8 mouse cellular contexts compared by ENCODE assay signal in the genomic region with DNA sequence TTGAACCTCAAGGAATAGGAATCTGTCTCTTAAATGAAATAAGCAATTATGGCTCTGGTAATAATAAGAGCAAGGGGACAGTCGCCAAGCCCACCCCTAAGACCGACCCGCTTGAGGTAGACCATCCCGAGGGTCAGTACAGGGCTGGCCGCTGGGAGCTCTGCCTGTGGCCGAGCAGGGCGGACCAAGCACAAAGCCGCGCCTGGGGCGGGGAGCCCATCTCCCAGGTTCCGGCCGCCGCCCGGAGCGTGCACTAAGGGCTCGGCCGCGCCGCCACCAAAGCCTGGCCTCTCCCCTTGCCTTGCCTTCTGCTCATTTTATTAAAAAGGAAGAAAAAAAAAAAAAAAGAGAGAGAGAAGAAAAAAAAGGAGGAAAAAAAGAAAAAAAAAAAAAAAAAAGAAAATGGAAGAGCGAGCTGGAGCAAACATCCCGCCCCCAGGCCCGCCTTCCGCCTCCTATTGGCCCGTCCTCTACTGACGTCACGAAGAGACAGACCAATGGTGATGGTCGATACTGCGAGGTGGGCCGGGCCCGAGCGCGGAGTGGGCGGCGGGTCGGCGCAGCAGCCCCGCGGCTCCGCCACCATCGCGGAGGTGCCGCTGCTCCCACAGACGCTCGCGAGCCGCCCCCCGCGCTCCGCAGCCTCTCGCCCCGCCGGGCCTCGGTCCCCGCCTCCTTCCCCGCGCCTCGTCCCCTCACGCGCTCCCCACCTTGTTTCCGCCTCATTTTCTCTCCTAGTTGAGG. TPM values are rescaled to one million over a fixed set of nuclear protein-coding genes. Genes with fewer than 3 reads are reported as not detected.
DNase-seq lines count a peak whose midpoint lies in the region; ATAC-seq and TF ChIP-seq lines count a peak whose summit lies in the region.

A gene (plus strand): TSS at position 629 of the 744 bp plus-strand sequence.

- H3K27ac ChIP-seq in heart, embryonic 11.5 days (ENCODE audit: low read depth, low read length) = peak within 1 kb of the TSS; percentile 96
- peak within 1 kb of the TSS; percentile 98 for H3K27ac ChIP-seq in kidney, embryonic 16.5 days (ENCODE audit: low read length)
- H3K27ac ChIP-seq in liver, adult 2 months (replicated peaks; ENCODE audit: insufficient read depth, low read depth, low read length) = peak within 1 kb of the TSS; percentile 97

- H3K79me2 ChIP-seq in liver, adult 2 months (ENCODE audit: control insufficient read depth, insufficient read depth, low read length) = peaks cover 14% of the 10 kb centered on the region; the same call in 1 of the 2 replicates
- H3K79me2 ChIP-seq in myocyte (ENCODE audit: control insufficient read depth, insufficient read depth) = peaks cover 42% of the 10 kb centered on the region

- H3K4me3 ChIP-seq in heart, embryonic 11.5 days (ENCODE audit: low read depth, low read length) = peak within 1 kb of the TSS; percentile 80
- H3K4me3 ChIP-seq in kidney, embryonic 16.5 days (ENCODE audit: low read length) = peak within 1 kb of the TSS; percentile 98
- H3K4me3 ChIP-seq in liver, adult 2 months (ENCODE audit: insufficient read depth, low read depth, low read length) = peak within 1 kb of the TSS; percentile 99
- peak within 1 kb of the TSS; percentile 91 for H3K4me3 ChIP-seq in myocyte

- H3K4me1 ChIP-seq in heart, embryonic 11.5 days (ENCODE audit: control insufficient read depth, insufficient read depth, low read length) = peaks cover 23% of the 10 kb centered on the region
- H3K4me1 ChIP-seq in kidney, embryonic 16.5 days (ENCODE audit: insufficient read depth, low read length) = peaks cover 24% of the 10 kb centered on the region
- H3K4me1 ChIP-seq in liver, adult 2 months (ENCODE audit: control insufficient read depth, insufficient read depth, low read length) = peaks cover 12% of the 10 kb centered on the region

- no peaks in the 10 kb centered on the region for H3K9me3 ChIP-seq in heart, embryonic 11.5 days (replicated peaks; ENCODE audit: control insufficient read depth, low read length)
- H3K9me3 ChIP-seq in kidney, embryonic 16.5 days (ENCODE audit: low read length) = no peaks in the 10 kb centered on the region

- WGBS in heart, embryonic 11.5 days (ENCODE audit: insufficient replicate concordance) = under 1% methylated on average over 60 of the region's 60 CpGs
- WGBS in kidney, embryonic 16.5 days = under 1% methylated on average over 46 of the region's 60 CpGs
- under 1% methylated on average over 59 of the region's 60 CpGs for WGBS in liver, adult 2 months

- no peaks in the 10 kb centered on the region for H3K27me3 ChIP-seq in heart, embryonic 11.5 days (ENCODE audit: control insufficient read depth, insufficient read depth, low read length)
- H3K27me3 ChIP-seq in kidney, embryonic 16.5 days (ENCODE audit: insufficient read depth, low read length) = no peaks in the 10 kb centered on the region
- H3K27me3 ChIP-seq in liver, adult 2 months (ENCODE audit: control insufficient read depth, insufficient read depth, low read length) = no peaks in the 10 kb centered on the region
- no peaks in the 10 kb centered on the region for H3K27me3 ChIP-seq in myocyte (ENCODE audit: control insufficient read depth, insufficient read depth, insufficient read length)
- H3K27me3 ChIP-seq in splenic B cell, adult 2 months (ENCODE audit: control insufficient read depth, insufficient read depth, low read length, poor library complexity, severe bottlenecking) = no peaks in the 10 kb centered on the region

- TF ChIP-seq POLR2A in liver, adult 2 months (IDR thresholded peaks at IDR 0.05; ENCODE audit: extremely low read depth, insufficient read depth, low read length) = peak; percentile 92
- TF ChIP-seq POLR2A in myocyte (IDR thresholded peaks at IDR 0.05; ENCODE audit: insufficient read length, low read depth) = peak; percentile 97

- peak; percentile 99 for DNase-seq in B cell, adult 2 months
- DNase-seq in brain, adult 2 months (ENCODE audit: low read depth, low spot score) = peak; percentile 99
- DNase-seq in liver, adult 2 months (ENCODE audit: extremely low read depth, low read depth, low spot score) = peak; percentile 79
- peak; percentile 98 for DNase-seq in splenic B cell, adult 2 months (ENCODE audit: low read depth, low spot score)

- H3K4me2 ChIP-seq in heart, embryonic 11.5 days = peak within 1 kb of the TSS; percentile 88
- H3K4me2 ChIP-seq in kidney, embryonic 16.5 days (replicated peaks; ENCODE audit: low read depth, low read length) = peak within 1 kb of the TSS; percentile 67
- peak within 1 kb of the TSS; percentile 84 for H3K4me2 ChIP-seq in myocyte (ENCODE audit: low read depth)

- TF ChIP-seq CTCF in liver, adult 2 months (IDR thresholded peaks at IDR 0.05; ENCODE audit: low read depth, low read length) = peak; percentile 41; the same call in 1 of the 2 replicates

- H3K9ac ChIP-seq in heart, embryonic 11.5 days (ENCODE audit: low read depth, low read length) = peak within 1 kb of the TSS; percentile 90
- H3K9ac ChIP-seq in kidney, embryonic 16.5 days (replicated peaks; ENCODE audit: low read length) = peak within 1 kb of the TSS; percentile 99
- peak within 1 kb of the TSS; percentile 96 for H3K9ac ChIP-seq in liver, adult 2 months (ENCODE audit: low read depth, low read length)

- peak; percentile 99 for ATAC-seq in erythroblast, adult 5-6 weeks (replicated peaks; ENCODE audit: low FRiP score, poor library complexity, severe bottlenecking)
- ATAC-seq in heart, embryonic 11.5 days (replicated peaks; ENCODE audit: insufficient number of reproducible peaks, low FRiP score, low TSS enrichment) = peak; percentile 99
- peak; percentile 98 for ATAC-seq in kidney, embryonic 16.5 days (ENCODE audit: low FRiP score, low TSS enrichment)

- H3ac ChIP-seq in myocyte (ENCODE audit: control insufficient read depth, insufficient read length) = peak within 1 kb of the TSS; percentile 25

- H3K36me3 ChIP-seq in heart, embryonic 11.5 days (ENCODE audit: control insufficient read depth, insufficient read depth, low read length) = no peaks in the 10 kb centered on the region
- H3K36me3 ChIP-seq in kidney, embryonic 16.5 days (ENCODE audit: insufficient read depth, low read length) = no peaks in the 10 kb centered on the region
- no peaks in the 10 kb centered on the region for H3K36me3 ChIP-seq in liver, adult 2 months (ENCODE audit: control insufficient read depth, insufficient read depth, low read length)
- no peaks in the 10 kb centered on the region for H3K36me3 ChIP-seq in myocyte (ENCODE audit: control insufficient read depth, insufficient read depth)
- no peaks in the 10 kb centered on the region for H3K36me3 ChIP-seq in splenic B cell, adult 2 months (ENCODE audit: control insufficient read depth, insufficient read depth, low read length, poor library complexity, severe bottlenecking)

TF ChIP-seq in myocyte, 11 proteins besides CTCF, POLR2A, EP300 and RAD21:
- peak in 1 of 3 experiments; percentile 18 for TF ChIP-seq MYOG (IDR thresholded peaks at IDR 0.05; ENCODE audit: control insufficient read depth in 1 of 3, insufficient read depth in 1 of 3, insufficient read length in 2 of 3, low read depth in 2 of 3)
- peak; percentile 98 for TF ChIP-seq POLR2AphosphoS2 (IDR thresholded peaks at IDR 0.05; ENCODE audit: insufficient read length, low read depth)
- no peak for TF ChIP-seq USF1 (IDR thresholded peaks at IDR 0.05; ENCODE audit: low read depth)
- TF ChIP-seq TCF3 (IDR thresholded peaks at IDR 0.05; ENCODE audit: insufficient read length, low read depth) = no peak
- no peak for TF ChIP-seq E2F4 (IDR thresholded peaks at IDR 0.05; ENCODE audit: insufficient read depth)
TF ChIP-seq in myocyte: peak in this region for 2.

RNA-seq across cellular contexts. Expression of the gene that starts here (rescaled TPM):
- 11.1 and 22.4 TPM in 2 replicates for total RNA-seq in erythroblast, adult 5-6 weeks (2015; ENCODE audit: low replicate concordance)
- 9.5 and 10.9 TPM in 2 replicates for total RNA-seq in erythroblast, adult 5-6 weeks (2017; ENCODE audit: low replicate concordance)
- polyA plus RNA-seq in heart, embryonic 11.5 days (2014; fragmentation: Nextera tagmentation; extraction: Ambion mirVana) = 26.0 and 29.1 TPM in 2 replicates
- 30.7 and 40.6 TPM in 2 replicates for polyA plus RNA-seq in kidney, embryonic 16.5 days (2015; fragmentation: Nextera tagmentation; extraction: Ambion mirVana)
- total RNA-seq in liver, adult 2 months (2014; rRNA removed) = 10.0 and 10.7 TPM in 2 replicates
- polyA plus RNA-seq in liver, adult 2 months (2012; rRNA removed) = 5.8 and 8.8 TPM in 2 replicates
- polyA plus RNA-seq in myocyte (2012; fragmentation: generic; extraction: Trizol) = 34.0 TPM

Comparison
In these comparisons a context has a peak if more than half of its experiments do, and no peak if none do; other contexts are left out.
1. Peak in every context shown above with its lines: DNase-seq, ATAC-seq, H3K4me3 ChIP-seq and H3K27ac ChIP-seq.